Mouse (Mus musculus) telencephalon, adult 2 months (tissue): ENCODE results near the gene Nbas.

Experiments
- DNase-seq: peaks from one replicate; pipeline ENCODE4 v3.0.0-alpha.2; 2011; ENCODE audit warnings: low read depth, low spot score

The Nbas gene

GRCm38 (mm10) chr12:13268826-13269449 lies at the start of gene Nbas:
Gene Nbas (plus strand): TSS chr12:13269133.
- DNase-seq: peak; percentile 67

GRCm38 (mm10) chr12:13242453-13242852 lies 26.5 kb upstream of the Nbas start:
- no peak for DNase-seq

DNA sequence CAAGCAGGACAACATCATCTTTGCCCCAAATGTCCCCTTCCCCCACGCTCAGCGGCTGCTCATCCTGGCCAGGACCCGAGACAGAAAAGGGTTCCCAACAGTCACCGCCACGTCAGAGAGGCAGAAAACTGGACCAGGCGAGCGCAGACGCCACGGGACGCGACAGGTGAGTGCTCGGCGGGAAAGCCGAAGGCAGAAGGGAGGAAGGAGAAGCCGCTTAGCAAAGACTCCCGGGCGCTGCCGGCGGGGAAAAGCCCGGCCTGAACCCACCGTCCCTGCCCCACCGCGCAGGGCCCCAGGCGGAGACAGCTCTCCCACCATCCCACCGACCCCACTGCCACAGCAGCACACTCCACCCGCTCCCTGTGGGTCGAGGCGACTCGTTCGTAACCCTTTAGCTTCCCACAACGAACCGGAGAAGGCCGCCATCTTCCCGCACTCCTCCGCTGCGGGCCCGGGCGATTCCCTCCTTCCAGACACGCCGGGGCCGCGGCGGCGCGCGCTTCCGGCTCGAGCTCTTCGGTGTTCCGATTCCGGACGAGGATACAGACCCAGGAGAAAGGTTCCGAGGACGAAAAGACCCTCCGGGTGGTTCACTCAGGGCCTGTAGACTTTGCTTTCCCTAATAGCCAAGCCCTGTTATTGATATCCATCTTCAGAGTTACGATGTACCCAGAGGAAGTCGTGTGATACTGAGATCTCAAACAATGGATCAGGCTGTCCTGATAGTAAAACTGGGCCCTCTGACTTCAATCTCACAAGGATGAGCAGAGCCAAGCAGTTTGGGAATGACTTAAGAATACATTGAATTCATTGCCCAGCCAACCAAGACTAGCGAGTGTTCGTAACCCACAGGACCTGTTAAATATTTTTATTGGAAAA lies 20.0 kb upstream of the Nbas start, which contains the start of gene Ddx1:
Ddx1 (minus strand) TSS at position 523 of the 882 bp plus-strand sequence.
- DNase-seq: peak; percentile 78

DNA sequence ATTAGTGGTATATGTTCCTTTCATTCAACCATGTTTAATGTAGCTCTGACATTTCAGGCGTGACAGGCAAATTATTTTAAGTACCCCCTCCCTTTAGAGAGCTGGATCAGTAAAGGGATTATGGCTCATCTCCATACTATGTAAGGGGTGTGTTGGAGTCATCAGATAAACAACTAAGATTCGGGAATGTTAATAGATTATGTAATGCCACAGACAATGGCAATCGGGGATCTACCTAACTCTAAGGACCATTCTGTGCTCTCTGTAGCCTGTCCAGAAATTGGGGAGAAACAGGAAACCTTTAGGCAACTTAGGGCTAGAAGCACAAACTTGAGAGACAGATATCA lies 19.4 kb upstream of the Nbas start:
- DNase-seq: no peak

DNA sequence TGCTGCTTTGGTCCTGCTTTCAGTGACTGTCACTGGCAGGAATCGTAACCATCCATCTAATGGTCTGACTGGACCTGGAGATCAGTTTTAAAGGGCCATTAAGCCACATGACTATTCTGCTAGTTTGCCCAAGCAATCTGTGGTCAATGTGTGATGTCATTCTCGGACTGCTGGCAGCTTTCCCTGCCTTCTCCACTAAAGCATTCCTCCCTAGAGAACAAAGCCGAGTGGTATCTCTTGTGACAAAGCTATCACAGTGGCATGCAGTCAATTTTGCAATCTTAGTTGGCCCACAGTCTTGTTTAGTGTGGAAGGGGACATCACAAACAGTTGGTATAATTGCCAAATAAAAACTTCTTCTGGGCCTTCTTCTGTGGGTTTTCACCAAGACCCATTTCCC lies 13.9 kb upstream of the Nbas start:
- DNase-seq: peak; percentile 48

- DNase-seq: no peak
Observed at GRCm38 (mm10) chr12:13255701-13256100, 13.2 kb upstream of the Nbas start.

DNA sequence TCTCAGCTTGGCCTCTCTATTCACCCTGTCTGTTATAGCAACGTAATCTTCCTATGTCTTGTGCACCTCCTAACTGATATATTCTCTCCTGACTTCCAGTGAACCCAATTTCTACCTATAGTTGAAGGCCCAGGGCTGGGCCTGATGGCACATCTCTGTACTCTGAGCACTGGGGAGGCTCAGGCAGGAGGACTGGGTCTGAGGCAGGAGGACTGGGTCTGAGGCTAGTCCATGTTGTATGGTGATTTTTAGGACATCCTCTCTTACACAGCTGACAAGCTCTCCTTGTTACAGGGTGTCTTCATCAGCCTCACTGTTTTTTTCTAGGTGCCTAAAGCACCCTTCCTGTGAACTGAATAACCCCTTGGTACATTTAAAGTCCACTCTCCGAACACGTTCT lies 521 bp upstream of the Nbas start:
- no peak for DNase-seq

- no peak for DNase-seq
Observed at GRCm38 (mm10) chr12:13269570-13270390, 847 bp downstream of the Nbas start.

GRCm38 (mm10) chr12:13291453-13291852 lies 22.5 kb downstream of the Nbas start:
- no peak for DNase-seq

GRCm38 (mm10) chr12:13293421-13293881 lies 24.5 kb downstream of the Nbas start:
- DNase-seq: no peak

DNA sequence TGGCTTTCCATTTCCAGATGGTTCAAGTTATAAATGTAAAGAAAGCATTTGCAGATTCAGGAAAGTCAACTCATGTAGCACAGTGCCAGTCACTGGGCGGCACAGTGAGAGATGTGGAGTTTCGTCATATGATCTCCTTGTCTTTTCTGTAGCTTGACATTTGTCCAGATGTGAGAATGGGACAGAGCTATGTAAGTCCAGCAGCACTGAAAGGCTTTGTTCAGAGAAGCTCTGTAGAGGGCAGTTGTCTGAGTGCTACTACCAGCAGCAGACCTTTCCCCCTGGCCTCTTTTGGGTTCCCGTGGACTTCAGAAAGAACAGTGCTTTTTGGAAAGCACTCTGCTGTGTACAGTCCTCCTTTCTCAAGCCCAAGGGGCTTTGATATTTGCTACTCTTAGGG lies 34.1 kb downstream of the Nbas start:
- peak; percentile 74 for DNase-seq

- DNase-seq: peak; percentile 34
Observed at GRCm38 (mm10) chr12:13313966-13314365, 45.0 kb downstream of the Nbas start.

GRCm38 (mm10) chr12:13314384-13314783 lies 45.5 kb downstream of the Nbas start:
- DNase-seq: no peak

DNA sequence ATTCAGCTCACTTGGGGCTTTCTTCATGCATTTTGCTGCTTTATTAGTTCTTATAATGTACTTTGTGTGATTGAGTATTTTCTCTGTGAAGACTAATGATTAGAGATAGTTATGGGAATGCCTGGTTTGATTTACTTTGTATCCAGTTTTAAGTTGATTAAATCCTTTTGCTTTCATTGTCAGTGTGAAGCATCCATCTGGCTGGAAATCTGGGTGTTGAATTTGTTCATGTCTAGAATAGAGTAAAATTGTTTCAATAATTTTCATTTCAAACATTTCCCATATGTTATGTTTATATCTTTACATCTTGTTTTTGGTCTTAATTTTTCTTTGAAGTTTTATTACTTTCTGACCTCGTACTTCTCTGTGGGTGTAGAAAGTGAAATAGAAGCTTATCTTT lies 46.1 kb downstream of the Nbas start:
- DNase-seq: no peak

DNA sequence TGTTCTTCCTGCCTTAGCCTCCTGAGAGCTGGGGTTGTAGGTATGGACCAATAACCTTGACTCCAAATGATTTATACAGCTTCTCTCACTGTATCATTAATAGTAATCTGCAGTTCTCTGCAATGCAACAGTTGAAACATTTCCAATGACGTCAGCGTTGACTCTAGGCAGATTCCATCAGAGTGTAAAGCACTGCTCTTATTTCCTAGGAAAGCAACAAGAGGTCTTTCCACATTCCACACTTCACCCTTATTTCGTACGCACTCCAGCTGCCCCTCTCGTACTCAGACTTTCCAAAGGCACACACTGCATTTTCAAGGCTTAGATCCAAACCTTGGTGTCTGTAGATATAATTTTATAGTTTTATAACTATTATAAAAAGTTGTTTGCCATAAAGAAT lies 73.6 kb downstream of the Nbas start:
- DNase-seq: no peak

GRCm38 (mm10) chr12:13356201-13356600 lies 87.3 kb downstream of the Nbas start:
- no peak for DNase-seq

GRCm38 (mm10) chr12:13356769-13357168 lies 87.8 kb downstream of the Nbas start:
- no peak for DNase-seq

DNA sequence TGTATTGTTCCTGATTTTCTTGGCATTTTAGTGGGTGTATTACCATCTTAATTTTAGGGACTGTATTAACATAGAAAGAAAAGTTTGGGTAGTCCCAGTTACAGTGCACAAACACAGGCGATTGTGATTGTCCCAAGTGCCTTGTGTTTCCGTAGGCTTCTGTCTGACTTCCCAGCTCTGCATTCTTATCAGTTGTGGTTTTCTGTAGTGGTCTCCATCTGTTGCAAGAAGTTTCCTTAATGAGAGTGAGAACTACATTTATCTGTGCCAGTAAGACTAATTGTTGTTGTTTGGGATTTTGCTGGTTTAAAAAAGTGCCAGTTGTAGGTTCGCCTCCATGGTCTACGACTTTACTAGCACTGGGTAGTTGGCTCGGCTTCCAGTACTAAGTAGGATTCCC lies 88.3 kb downstream of the Nbas start:
- DNase-seq: no peak

- no peak for DNase-seq
Observed at GRCm38 (mm10) chr12:13358849-13359248, 89.9 kb downstream of the Nbas start.

- no peak for DNase-seq
Observed at GRCm38 (mm10) chr12:13360183-13360811, 91.4 kb downstream of the Nbas start.

DNA sequence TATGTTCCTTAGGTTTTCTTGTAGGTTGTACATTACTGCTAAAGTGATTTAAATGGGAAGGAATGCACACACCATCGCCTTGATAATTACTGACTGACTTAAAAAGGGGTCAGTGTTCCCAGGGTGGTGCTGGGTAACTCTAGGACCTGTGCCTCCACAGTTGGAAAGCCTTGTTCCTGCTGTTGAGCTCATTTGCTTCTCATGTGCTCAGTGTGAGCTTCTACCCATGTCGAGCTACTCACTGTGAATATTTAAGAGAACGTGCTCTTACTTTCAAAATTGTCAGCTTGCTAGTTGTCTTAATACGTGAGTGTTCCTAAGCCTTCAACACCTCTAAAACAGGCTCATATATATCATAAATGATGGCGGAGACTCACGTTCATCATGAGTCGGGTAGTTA lies 112.6 kb downstream of the Nbas start:
- no peak for DNase-seq

- DNase-seq: no peak
Observed at GRCm38 (mm10) chr12:13382046-13382445, 113.1 kb downstream of the Nbas start.
